Mouse (Mus musculus) right cerebral cortex, postnatal 4 days (tissue): ENCODE measurements around the gene Ucn3.
"Not testable (repeated sequence)": the region's sequence is repeated elsewhere in the genome, so short reads cannot be mapped to it uniquely, and the experiment has no call there.

Source experiments
- DNase-seq: peaks from one replicate; pipeline ENCODE4 v3.0.0-alpha.2; 2022

The Ucn3 gene

DNA sequence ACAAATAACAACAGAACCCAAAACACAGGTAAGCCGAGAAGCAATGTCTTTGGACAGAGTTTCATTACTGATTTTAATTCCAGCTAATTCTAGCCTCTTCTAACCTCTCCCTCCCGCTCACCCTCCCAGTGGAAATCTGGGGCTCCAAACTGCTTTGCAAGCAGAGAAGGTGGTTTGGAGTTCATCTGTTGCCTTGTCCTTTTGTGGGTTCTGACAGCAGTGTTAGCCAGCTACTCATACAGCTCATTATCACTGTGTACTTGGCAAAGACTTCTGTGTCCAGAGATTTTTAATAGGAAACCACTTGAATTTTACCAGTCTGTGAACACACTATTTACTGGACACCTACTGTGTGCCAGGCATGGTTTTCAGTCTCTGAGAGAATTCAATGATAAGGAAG is at the start of gene Ucn3:
Gene Ucn3 (minus strand): TSS at position 101 of the 400 bp plus-strand sequence.
- no peak for DNase-seq

- DNase-seq, result no peak
These were observed 46.9 kb upstream of the Ucn3 start for GRCm38 (mm10) chr13:3992081-3992480.

GRCm38 (mm10) chr13:3968849-3969248 is 23.7 kb upstream of the Ucn3 start:
- DNase-seq, result no peak

DNA sequence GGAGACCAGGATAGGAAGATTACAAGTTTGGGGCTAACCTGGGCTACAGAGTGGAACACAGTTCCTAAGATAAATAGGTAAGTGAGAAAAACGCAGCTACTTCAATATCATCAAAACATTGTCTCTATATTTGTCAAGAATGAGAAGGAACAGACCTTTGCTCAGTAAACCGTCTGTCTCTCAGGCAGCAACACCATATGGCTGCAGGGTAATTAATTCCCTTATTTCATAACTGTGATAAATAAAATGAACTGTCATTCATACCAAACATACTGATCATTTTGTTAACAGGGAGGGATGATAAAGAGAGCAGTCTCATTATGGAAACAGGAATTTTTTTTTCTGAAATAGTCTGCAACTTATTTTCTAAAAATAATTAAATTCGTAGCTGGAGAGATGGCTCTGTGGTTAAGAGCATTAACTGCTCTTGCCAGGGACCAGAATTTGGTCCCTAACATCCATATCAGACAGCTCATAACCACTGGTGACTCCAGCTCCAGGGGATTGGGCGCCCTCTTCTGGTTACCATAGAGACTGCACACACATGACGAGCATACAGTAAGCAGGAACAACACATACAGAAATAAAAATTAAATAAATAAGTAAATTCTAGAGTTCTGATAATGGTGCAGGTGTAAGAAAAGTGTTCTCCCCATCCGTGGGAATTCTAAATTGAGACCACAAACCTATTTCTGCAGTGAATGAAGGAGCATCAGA is 6.2 kb upstream of the Ucn3 start:
- DNase-seq, result no peak

DNA sequence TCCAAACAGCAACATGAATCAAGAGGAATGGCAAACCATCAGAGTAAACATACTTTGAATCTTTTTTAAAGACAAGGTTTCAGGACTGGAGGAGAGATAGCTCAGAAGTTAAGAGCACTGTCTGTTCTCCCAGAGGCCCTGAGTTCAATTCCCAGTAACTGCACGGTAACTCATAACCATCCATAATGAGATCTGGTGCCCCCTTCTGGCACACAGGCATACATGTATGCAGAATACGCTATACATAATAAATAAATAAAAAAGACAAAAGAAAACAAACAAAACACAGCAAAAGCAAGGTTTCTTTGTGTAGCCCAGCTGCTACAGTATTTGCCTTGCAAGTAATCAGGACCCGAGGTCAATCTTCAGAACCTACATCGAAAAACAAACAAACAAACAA is 4.3 kb upstream of the Ucn3 start:
- DNase-seq, result no peak

DNA sequence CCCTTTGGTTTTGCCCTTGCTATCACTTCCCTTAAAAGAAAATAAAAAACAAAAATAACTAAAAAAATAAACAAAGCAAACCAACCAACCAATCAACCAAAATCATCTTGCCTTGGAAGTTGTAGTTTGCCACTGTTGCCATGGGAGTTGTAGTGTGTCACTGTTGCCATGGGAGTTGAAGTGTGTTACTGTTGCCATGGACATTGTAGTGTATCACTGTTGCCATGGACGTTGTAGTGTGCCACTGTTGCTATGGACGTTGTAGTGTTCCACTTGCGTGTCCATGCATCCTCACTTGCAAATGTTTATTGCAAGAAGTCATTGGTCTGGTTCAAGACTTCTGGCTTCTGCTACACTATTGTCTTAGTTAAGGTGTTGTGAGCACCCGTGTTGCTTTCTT is 2.1 kb upstream of the Ucn3 start:
- DNase-seq, result no peak

GRCm38 (mm10) chr13:3944699-3945098 is 450 bp downstream of the Ucn3 start:
- DNase-seq, result no peak

- DNase-seq, result no peak
These were observed 19.1 kb downstream of the Ucn3 start for GRCm38 (mm10) chr13:3926046-3926445.

DNA sequence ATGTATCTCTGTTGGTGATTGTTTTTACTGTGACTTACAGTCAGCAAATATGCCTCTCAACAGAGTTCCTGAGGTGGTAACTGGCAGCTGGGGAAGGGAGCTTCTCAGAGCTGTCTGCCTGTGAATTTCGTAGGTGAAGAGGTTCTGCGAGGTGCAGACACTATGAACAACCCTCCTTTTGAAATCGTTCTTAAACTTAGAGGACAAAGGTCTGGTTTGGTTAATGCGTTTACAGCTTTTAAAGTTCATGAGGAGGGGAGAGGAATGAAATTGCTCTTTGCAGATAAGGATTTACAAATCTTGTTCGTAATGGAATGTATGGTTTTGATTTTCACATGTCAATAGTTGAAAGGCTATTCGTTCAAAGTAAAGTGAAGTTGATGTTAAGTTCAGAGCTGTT is 19.5 kb downstream of the Ucn3 start:
- no peak for DNase-seq

GRCm38 (mm10) chr13:3924483-3924882 is 20.7 kb downstream of the Ucn3 start:
- no peak for DNase-seq

GRCm38 (mm10) chr13:3917571-3918311 is 27.4 kb downstream of the Ucn3 start, which contains the start of the genes Net1 and Tubal3:
Net1 (minus strand) TSS chr13:3918220.
Tubal3 (plus strand) TSS chr13:3918274.
- peak; percentile 91 for DNase-seq

GRCm38 (mm10) chr13:3913504-3913903 is 31.6 kb downstream of the Ucn3 start:
- DNase-seq, result no peak

DNA sequence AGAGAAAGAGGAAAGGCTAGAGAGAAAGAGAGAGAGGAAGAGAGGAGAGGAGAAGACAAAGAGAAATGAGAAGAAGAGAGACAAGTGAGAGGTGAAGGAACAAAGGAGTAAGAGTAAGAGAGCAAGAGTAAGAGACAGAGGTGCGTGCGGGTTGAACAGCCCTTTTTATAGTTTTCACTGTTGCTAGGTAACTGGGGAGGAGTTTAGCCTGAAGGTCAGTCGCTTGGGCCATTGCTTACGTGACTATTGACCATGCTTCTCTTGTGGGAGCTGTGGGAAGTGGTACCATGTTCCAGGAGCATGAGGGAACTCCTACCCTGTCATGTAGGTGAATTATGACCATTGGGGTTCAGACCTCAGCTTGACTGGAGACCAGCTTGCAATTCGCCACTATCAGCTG is 34.8 kb downstream of the Ucn3 start:
- no peak for DNase-seq

- DNase-seq, result no peak
These were observed 36.9 kb downstream of the Ucn3 start for GRCm38 (mm10) chr13:3908262-3908661.

DNA sequence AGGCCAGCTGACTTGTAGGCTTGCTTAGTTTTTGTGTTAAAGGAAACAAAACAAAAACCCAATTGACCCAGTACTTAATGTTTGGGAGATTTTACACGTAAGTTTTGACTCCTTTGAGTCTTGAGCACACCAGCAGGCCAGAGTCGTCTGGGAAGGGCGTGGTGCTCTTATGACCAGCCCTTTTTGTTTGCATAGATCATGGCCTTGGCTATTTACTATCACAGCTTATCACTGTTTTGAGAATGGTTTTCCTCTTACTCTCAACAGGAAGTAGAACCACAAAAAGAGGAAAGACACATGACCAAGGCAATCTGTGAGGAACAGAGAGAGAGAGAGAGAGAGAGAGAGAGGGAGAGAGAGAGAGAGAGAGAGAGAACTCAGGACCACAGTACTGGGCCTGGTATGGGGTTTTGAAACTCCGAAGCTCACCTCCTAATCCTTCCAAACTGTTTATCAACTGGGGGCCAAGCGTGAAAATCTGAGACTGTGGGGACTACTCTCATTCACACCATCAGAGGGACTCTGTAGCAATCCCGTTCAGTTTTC is 37.9 kb downstream of the Ucn3 start:
- DNase-seq, result no peak

DNA sequence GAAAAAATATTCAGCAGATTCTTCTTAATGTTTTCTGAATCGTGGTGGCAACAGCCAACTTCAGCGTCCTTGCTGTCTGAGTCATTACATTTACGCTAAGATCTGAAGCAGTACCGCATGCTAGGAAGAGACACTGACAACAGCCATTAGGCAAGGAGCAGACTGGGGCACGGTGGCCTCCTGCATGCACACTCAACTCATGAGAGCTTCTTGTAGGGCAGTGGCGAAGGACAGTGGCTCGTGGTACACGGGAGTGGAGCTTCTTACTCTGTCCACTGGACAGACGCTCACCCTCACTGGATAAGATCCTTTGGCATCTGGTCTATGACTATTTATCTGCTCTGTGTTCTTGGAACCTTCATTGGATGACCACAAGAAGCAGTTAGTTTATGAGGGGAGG is 45.8 kb downstream of the Ucn3 start:
- DNase-seq, result no peak

DNA sequence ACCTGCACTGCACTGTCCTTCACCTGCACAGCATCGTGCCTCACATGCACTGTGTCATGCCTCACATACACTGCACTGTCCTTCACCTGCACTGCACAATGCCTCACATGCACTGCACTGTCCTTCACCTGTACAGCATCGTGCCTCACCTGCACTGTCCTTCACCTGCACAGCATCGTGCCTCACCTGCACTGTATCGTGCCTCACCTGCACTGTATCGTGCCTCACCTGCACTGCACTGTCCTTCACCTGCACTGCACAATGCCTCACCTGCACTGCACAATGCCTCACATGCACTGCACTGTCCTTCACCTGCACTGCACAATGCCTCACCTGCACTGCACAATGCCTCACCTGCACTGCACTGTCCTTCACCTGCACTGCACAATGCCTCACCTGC is 46.9 kb downstream of the Ucn3 start:
- not testable (repeated sequence) for DNase-seq

DNA sequence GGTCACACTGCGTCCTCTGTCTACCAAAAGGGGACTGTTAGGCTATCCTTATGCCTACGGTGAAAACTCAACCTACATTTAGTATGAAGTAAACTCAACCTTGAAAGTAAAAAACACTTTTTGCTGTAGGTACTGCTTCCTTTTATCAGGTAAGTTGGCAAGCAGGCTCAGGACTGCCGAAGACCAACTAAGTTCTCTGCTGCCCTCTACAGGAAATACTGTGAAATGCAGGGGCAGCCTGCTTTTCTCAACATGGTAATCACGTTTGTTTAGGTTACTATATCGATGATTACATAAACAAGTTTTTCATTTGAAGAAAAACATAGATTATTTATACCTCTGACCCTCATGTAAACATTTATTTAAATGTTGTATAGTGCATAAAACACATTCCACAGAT is 48.2 kb downstream of the Ucn3 start:
- peak; percentile 70 for DNase-seq

DNA sequence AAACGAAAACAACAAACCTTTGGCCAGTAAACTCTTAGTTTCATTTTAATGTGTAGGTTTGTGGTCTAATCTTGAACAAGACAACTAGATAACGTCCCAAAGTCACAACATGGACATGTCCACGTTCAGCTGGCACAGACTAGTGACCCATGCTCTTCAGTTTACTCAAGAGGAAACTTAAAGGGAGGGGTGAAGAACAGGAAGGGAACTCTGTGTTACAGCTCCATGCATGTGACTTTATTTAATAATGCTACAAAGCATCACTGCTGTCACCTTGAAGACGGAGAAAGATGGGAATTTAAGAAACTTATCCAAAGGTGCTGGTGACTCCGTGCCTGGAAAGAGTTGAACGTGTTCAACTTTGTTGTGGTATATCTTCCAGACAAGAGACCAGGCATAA is 49.1 kb downstream of the Ucn3 start:
- no peak for DNase-seq

GRCm38 (mm10) chr13:3895397-3895980 is 49.7 kb downstream of the Ucn3 start:
- no peak for DNase-seq

DNA sequence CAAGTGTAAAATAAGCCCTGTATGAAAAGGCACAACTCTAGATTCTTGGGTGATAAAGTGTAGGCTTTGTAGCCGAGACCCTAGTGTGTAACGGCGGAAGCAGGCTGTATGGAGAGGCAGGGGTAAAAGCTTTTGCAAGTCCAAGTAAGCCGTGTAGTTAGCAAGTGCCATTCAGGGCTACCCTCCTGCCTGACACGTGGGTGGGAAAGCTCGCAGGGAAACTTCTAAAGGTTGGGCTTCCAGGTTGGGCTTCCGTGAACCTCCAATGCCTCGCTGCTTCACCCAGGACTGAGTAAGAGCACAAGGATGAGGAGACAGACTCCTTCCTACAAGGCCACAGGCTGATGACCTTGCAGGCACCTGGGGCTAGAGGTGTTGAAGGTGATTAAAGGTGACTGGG is 50.6 kb downstream of the Ucn3 start:
- no peak for DNase-seq

DNA sequence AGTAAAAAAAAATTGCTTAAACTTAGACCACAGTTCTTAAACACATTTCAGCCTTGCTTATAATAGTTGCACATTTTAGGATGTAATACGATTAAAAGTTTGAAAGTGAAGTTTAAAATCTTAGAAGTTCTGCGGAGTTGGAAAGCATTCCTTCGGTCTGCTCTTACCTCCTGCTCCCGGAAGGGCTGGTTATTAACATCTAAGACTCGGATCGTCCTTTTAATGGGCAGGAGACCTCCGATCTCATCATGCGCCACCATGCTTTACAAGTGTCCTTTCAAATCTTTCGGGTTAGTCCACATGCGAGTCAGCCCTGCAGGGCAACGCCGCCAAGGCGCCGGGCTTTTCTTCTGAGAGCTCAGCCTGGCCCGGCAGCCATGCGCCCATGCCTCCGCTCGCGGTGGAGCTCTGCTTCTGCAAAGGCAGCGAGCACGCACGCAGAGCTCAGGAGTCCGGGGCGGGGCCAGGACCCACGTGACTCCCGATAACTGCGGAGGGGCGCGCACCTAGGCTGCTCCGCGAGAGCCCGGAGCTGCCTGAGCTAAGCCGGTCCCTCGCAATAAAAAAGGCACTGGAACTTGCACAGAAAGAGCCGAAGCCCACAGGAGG is 51.9 kb downstream of the Ucn3 start:
- peak; percentile 75 for DNase-seq

- no peak for DNase-seq
These were observed 52.5 kb downstream of the Ucn3 start for GRCm38 (mm10) chr13:3892601-3893000.
